Mouse (Mus musculus) layer of hippocampus, adult 2 months (tissue): ENCODE data around the gene Enah. TPM values are rescaled to one million over a fixed set of nuclear protein-coding genes. Genes with fewer than 3 reads are reported as not detected.

ENCODE experiments used
- DNase-seq, 2 experiments: peaks; one replicate each; pipeline ENCODE4 v3.0.0; 2022; ENCODE audit warnings: low spot score in 2 of 2
- H3K27ac ChIP-seq: fragments of 200-600 bp; 2 replicates; pipeline ENCODE4 v1.8.1; 2022
- H3K4me3 ChIP-seq: fragments of 200-600 bp; 2 replicates; pipeline ENCODE4 v1.8.1; 2022; ENCODE audit warnings: mild to moderate bottlenecking
- CTCF ChIP-seq: fragments of 200-600 bp; conservative IDR thresholded peaks from 2 replicates; pipeline ENCODE4 v1.8.1; 2022; ENCODE audit warnings: antibody characterized with exemption, mild to moderate bottlenecking, moderate library complexity
- total RNA-seq, 2 experiments: library from RNA; stranded (reverse); gene quantifications; 2 replicates each; pipeline ENCODE4 v1.2.3; 2021

Gene Enah
- total RNA-seq, 2 experiments from 2014 or later: 192 to 203 TPM

- no peak for TF ChIP-seq CTCF
- Histone ChIP-seq H3K4me3 (no peak overlapping the region; the same call in 1 of the 2 replicates), H3K27ac (peak overlapping the region; percentile 21; the same call in 1 of the 2 replicates)
- peak in 1 of 2 experiments; percentile 12 for DNase-seq
These were observed 39.6 kb downstream of the Enah start for GRCm38 (mm10) chr1:181980017-181980719.

- TF ChIP-seq CTCF: no peak
- Histone ChIP-seq H3K4me3 (no peak overlapping the region), H3K27ac (peak overlapping the region; percentile 36; the same call in 1 of the 2 replicates)
- no peak for DNase-seq
These were observed 44.3 kb downstream of the Enah start for GRCm38 (mm10) chr1:181975510-181975909.

DNA sequence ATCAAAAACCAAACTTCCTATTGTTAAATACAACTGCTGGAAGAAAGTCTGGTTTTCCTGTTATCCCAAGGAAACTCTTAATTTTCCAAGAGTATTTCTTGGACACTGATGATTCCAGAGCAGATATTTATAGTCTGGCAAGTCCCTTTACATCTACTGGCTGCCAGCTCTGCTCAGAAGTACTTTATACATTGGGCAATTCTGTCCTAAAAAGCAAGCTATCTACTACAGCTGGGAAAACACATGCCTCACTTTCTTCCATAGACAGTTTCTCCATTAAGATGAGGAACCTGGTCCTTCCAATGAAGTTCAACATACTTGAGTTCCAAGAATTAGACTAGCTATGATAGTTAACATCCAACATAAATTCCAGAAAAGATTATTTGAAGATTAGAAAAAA, 44.9 kb downstream of the Enah start:
- Histone ChIP-seq H3K27ac (0 out of 2 replicates have a peak overlapping the region, but pooled peaks have one; percentile 36), H3K4me3 (no peak overlapping the region)
- DNase-seq: no peak
- TF ChIP-seq CTCF: no peak

DNA sequence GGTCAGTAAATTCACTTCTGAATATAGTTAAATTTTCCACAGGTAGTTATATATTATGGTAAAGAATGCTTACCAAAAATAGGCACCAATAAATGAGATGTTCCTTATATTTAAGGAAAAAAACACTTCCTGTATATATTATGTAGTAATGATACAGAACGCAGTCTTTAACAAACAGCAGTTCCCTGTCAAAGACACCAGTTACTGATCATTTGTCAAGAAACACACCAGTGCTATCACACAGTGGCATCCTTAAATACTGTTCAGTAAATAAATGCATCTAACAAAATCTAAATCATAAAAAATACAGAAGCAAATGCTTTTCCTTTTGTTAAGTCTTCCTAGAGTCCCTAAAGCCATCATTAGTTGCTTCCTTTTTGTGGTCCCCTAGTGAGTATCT, 54.5 kb downstream of the Enah start:
- no peak overlapping the region for H3K4me3 ChIP-seq
- no peak for TF ChIP-seq CTCF
- H3K27ac ChIP-seq: no peak overlapping the region
- no peak for DNase-seq

- H3K4me3 ChIP-seq: no peak overlapping the region
- no peak overlapping the region for H3K27ac ChIP-seq
- no peak for TF ChIP-seq CTCF
- DNase-seq: no peak
These were observed 56.0 kb downstream of the Enah start for GRCm38 (mm10) chr1:181963827-181964226.

GRCm38 (mm10) chr1:181963351-181963750, 56.4 kb downstream of the Enah start:
- H3K4me3 ChIP-seq: no peak overlapping the region
- TF ChIP-seq CTCF: no peak
- no peak for DNase-seq
- H3K27ac ChIP-seq: no peak overlapping the region

GRCm38 (mm10) chr1:181960383-181960782, 59.4 kb downstream of the Enah start:
- no peak for DNase-seq
- TF ChIP-seq CTCF: no peak
- Histone ChIP-seq H3K4me3 (no peak overlapping the region), H3K27ac (peak overlapping the region; percentile 33)

GRCm38 (mm10) chr1:181958392-181958791, 61.4 kb downstream of the Enah start:
- H3K4me3 ChIP-seq: no peak overlapping the region
- no peak overlapping the region for H3K27ac ChIP-seq
- no peak for TF ChIP-seq CTCF
- no peak for DNase-seq

GRCm38 (mm10) chr1:181957736-181958135, 62.1 kb downstream of the Enah start:
- H3K4me3 ChIP-seq: no peak overlapping the region
- no peak for TF ChIP-seq CTCF
- H3K27ac ChIP-seq: no peak overlapping the region
- no peak for DNase-seq

GRCm38 (mm10) chr1:181953547-181953946, 66.2 kb downstream of the Enah start:
- no peak for TF ChIP-seq CTCF
- DNase-seq: no peak
- H3K27ac ChIP-seq: no peak overlapping the region
- no peak overlapping the region for H3K4me3 ChIP-seq

DNA sequence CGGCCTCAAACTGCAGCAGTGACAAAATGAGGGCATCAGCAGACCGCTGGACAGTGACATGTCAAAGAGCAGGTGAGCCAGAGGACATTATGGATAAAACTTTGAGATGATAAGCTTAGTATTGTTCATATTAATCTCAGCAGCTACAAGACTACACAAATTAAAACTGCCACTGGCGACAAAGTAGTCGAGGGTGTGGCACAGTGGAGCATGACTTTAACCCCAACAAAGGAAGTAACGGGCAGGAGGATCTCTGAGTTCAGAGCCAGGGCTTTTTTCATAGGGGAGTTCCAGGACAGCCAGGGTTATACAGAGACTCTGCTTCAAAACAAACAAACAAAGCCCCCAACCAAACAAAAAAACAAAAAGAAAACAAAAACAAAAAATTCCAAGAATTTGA, 68.5 kb downstream of the Enah start:
- DNase-seq: no peak
- TF ChIP-seq CTCF: no peak
- Histone ChIP-seq H3K4me3 (no peak overlapping the region), H3K27ac (no peak overlapping the region)

- Histone ChIP-seq H3K4me3 (no peak overlapping the region), H3K27ac (no peak overlapping the region)
- no peak for TF ChIP-seq CTCF
- no peak for DNase-seq
These were observed 69.1 kb downstream of the Enah start for GRCm38 (mm10) chr1:181950721-181951120.

DNA sequence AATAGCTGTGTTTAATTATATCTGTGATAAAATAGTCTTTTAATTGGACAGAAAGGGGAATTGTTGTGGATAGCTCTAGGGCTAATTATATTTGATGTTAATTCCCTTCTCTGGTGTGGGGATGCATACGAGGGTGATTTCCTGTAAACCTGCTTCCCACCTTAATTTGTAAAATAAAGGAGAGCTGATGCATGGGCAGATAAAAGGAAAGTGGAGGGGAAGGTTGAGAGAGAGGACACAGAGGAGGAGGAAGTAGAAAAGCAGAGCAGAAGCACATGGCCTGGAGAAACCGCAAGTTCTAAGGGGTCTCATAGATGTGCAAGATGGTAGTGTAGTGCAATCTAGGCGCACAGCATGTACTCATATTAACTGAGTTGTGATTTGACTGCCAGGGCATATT, 71.6 kb downstream of the Enah start:
- DNase-seq: no peak
- no peak overlapping the region for H3K27ac ChIP-seq
- no peak for TF ChIP-seq CTCF
- H3K4me3 ChIP-seq: no peak overlapping the region

- Histone ChIP-seq H3K4me3 (no peak overlapping the region), H3K27ac (no peak overlapping the region)
- no peak for TF ChIP-seq CTCF
- no peak for DNase-seq
These were observed 82.7 kb downstream of the Enah start for GRCm38 (mm10) chr1:181937064-181937463.
